Mouse (Mus musculus) cerebral cortex, adult 2 months (tissue): Measurements from ENCODE around the gene Rpl36al.

ENCODE experiments used
- WGBS: fragments of 180-500 bp; shearing (Covaris S2); methylation state at CpG from one replicate; pipeline ENCODE4 v1.1.7; 2018; 5-methylcytosine and 5-hydroxymethylcytosine counted together

The Rpl36al gene

GRCm38 (mm10) chr12:69183583-69184308, at the start of gene Rpl36al, which contains the start of gene Mgat2:
Rpl36al (minus strand) TSS chr12:69184083.
Mgat2 (plus strand) TSS chr12:69184157.
- under 1% methylated on average over 83 of the region's 84 CpGs for WGBS

GRCm38 (mm10) chr12:69229251-69229650, 45.4 kb upstream of the Rpl36al start:
- WGBS, result 58% methylated on average over 2 of the region's 2 CpGs

- WGBS, result under 1% methylated on average over 37 of the region's 37 CpGs
Measured at GRCm38 (mm10) chr12:69227776-69228466, 44.0 kb upstream of the Rpl36al start, which contains the start of gene Pole2. Pole2 (minus strand) TSS chr12:69228195.

GRCm38 (mm10) chr12:69220613-69221277, 36.9 kb upstream of the Rpl36al start:
- 93% methylated on average over 19 of the region's 19 CpGs for WGBS

- 76% methylated on average over 7 of the region's 7 CpGs for WGBS
Measured at GRCm38 (mm10) chr12:69216587-69216986, 32.7 kb upstream of the Rpl36al start.

- WGBS, result 47% methylated on average over 3 of the region's 3 CpGs
Measured at GRCm38 (mm10) chr12:69215000-69215785, 31.3 kb upstream of the Rpl36al start.

- WGBS, result 92% methylated on average over 7 of the region's 7 CpGs
Measured at GRCm38 (mm10) chr12:69214393-69214792, 30.5 kb upstream of the Rpl36al start.

- 86% methylated on average over 13 of the region's 13 CpGs for WGBS
Measured at GRCm38 (mm10) chr12:69213186-69213777, 29.4 kb upstream of the Rpl36al start.

- WGBS, result 65% methylated on average over 5 of the region's 5 CpGs
Measured at GRCm38 (mm10) chr12:69211057-69211456, 27.2 kb upstream of the Rpl36al start.

GRCm38 (mm10) chr12:69210056-69210979, 26.4 kb upstream of the Rpl36al start:
- WGBS, result 84% methylated on average over 18 of the region's 18 CpGs

- WGBS, result 96% methylated on average over 2 of the region's 2 CpGs
Measured at GRCm38 (mm10) chr12:69208520-69208919, 24.6 kb upstream of the Rpl36al start.

GRCm38 (mm10) chr12:69207926-69208325, 24.0 kb upstream of the Rpl36al start:
- WGBS, result 85% methylated on average over 7 of the region's 7 CpGs

- WGBS, result 92% methylated on average over 8 of the region's 8 CpGs
Measured at GRCm38 (mm10) chr12:69207396-69207795, 23.5 kb upstream of the Rpl36al start.

- 63% methylated on average over 16 of the region's 16 CpGs for WGBS
Measured at GRCm38 (mm10) chr12:69204052-69204833, 20.4 kb upstream of the Rpl36al start, which contains the start of gene Gm49384. Gm49384 (minus strand) TSS chr12:69204267.

- 1% methylated on average over 18 of the region's 18 CpGs for WGBS
Measured at GRCm38 (mm10) chr12:69198164-69198535, 14.3 kb upstream of the Rpl36al start, which contains the start of gene Dnaaf2. Dnaaf2 (minus strand) TSS chr12:69198429.

- under 1% methylated on average over 93 of the region's 94 CpGs for WGBS
Measured at GRCm38 (mm10) chr12:69197378-69198163, 13.7 kb upstream of the Rpl36al start.

- under 1% methylated on average over 75 of the region's 75 CpGs for WGBS
Measured at GRCm38 (mm10) chr12:69196444-69197377, 12.8 kb upstream of the Rpl36al start, which contains the start of gene Gm49383. Gm49383 (minus strand) TSS chr12:69197104.
